Mouse (Mus musculus) splenic B cell, adult 2 months (primary cell): ENCODE data around the gene Gm49450.
"Not testable (repeated sequence)": the region's sequence is repeated elsewhere in the genome, so short reads cannot be mapped to it uniquely, and the experiment has no call there.

Experiments used
- DNase-seq: peaks from one replicate; pipeline ENCODE4 v3.0.0-alpha.2; 2011; ENCODE audit warnings: low read depth, low spot score
- H3K27me3 ChIP-seq: 2 replicates; pipeline ENCODE4 v1.6.1; 2012; ENCODE audit warnings: mild to moderate bottlenecking, low read length, moderate library complexity, mixed read lengths; ENCODE audit not compliant: control insufficient read depth, poor library complexity, insufficient read depth, severe bottlenecking
- H3K36me3 ChIP-seq: 2 replicates; pipeline ENCODE4 v1.6.1; 2012; ENCODE audit warnings: mild to moderate bottlenecking, low read length, moderate library complexity, mixed read lengths; ENCODE audit not compliant: control insufficient read depth, poor library complexity, insufficient read depth, severe bottlenecking

Gene Gm49450

DNA sequence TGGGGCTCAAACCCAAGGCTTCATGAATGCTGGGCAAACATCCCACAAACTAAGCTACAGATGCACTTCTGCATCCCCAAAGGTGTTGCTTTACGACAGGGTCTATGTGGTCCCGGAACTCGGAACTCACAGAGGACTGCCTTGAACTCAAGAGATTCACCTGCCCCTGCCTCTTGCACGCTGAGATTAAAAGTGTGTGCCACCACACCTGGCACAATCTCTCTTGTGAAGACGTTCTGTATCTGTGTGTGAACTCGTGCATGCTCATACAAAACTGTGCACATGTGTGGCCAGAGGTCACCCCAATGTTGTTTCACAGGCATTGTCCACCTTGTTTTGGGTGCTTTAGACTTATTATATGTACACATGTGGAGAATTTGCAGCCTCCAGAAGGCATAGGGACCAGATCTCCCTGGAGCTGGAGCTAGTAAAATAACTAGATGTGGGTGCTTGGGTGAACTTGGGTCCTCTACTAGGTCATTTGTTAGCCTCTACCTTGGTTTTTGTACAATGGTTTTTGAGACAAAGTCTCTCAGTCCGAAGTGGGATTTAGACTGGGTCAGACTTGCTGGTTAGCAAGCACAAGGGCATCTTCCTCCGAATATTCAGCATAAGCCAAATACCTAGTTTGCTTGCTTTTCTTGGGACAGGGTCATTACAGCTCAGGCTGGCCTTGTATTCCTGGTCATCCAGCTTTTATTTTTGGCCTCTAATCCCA lies 23.2 kb downstream of the Gm49450 start:
- H3K27me3 ChIP-seq, result peaks cover 2% of the 10 kb centered on the region
- no peak for DNase-seq
- H3K36me3 ChIP-seq, result 0 out of 2 replicates have a peak, but pooled peaks cover 4% of the 10 kb centered on the region

DNA sequence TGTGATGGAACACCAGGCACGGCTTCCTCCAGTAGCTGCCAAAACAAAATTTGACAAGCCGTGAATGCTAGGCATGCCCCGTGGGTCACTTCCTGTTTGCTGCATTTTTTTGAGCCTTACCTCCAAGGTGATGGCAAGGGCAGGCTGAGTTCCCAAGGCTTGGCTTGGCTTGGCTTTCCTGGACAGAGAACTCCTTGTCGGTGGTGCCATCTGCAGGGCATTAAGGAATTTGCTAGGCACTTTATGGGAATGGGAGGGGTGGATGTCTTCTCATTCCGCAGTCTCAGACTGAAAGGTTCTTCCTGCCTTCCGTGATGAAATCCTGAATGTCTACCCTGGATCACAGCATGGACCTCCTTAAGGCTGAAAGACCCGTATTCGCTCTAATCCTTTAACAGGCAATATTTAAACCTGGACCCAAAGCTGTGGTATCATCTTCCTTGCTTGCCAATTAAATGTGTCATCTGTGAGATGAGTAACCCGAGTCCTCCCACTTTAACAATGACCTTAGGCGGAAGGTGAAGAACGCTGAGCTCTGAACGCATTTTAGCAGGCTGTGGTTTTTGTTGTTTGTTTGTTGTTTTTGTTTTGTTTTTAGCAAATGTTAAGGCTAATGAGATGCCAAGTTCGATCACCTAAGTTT lies 24.6 kb downstream of the Gm49450 start:
- DNase-seq, result peak; percentile 52
- Histone ChIP-seq H3K27me3 (peaks cover 2% of the 10 kb centered on the region), H3K36me3 (0 out of 2 replicates have a peak, but pooled peaks cover 4% of the 10 kb centered on the region)

GRCm38 (mm10) chr15:98927566-98927965 lies 25.8 kb downstream of the Gm49450 start:
- peaks cover 2% of the 10 kb centered on the region; the same call in 1 of the 2 replicates for H3K36me3 ChIP-seq
- peak; percentile 39 for DNase-seq
- H3K27me3 ChIP-seq, result no peaks in the 10 kb centered on the region; the same call in 1 of the 2 replicates

DNA sequence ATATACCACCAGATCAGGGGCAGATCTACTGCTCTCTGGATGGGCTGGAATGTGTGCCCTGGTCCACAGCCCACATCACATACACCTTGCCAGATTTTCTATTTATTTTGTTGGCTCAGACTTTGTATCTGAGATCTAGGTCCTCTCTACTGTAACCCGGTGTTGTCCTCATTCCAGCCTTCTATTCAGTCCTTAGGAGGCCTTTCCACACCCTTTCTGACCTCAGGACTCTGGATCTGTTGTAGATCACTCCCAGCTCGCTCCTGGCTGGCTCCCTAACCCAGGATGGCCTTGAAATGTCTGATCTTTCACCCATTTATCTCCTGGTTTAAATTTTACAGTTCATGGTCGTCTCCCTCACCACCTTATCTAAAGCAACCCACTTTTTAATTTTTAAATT lies 28.7 kb downstream of the Gm49450 start:
- Histone ChIP-seq H3K36me3 (no peaks in the 10 kb centered on the region; the same call in 1 of the 2 replicates), H3K27me3 (no peaks in the 10 kb centered on the region; the same call in 1 of the 2 replicates)
- no peak for DNase-seq

DNA sequence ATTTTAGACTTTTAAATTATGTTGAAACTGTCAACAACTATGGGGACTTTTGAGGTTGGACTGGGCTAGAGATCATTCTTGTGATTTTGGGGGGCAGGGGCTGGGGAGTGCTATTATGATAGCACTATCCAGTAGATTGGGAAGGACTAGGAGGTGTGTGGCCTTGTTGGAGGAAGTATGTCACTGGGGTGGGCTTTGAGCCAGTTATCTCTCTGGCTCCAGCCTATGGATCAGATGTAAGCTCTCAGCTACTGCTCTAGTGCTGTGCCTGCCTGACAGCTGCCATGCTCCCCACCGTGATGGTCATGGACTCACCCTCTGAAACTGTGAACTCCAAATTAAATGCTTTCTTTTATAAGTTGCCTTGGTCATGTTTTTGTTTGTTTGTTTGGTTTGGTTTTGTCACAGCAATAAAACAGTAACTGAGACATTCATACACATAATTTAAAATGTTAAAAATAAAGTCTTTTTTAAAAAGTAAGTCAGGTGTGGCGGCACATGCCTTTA lies 30.3 kb downstream of the Gm49450 start:
- no peaks in the 10 kb centered on the region; the same call in 1 of the 2 replicates for H3K36me3 ChIP-seq
- no peak for DNase-seq
- H3K27me3 ChIP-seq, result no peaks in the 10 kb centered on the region

DNA sequence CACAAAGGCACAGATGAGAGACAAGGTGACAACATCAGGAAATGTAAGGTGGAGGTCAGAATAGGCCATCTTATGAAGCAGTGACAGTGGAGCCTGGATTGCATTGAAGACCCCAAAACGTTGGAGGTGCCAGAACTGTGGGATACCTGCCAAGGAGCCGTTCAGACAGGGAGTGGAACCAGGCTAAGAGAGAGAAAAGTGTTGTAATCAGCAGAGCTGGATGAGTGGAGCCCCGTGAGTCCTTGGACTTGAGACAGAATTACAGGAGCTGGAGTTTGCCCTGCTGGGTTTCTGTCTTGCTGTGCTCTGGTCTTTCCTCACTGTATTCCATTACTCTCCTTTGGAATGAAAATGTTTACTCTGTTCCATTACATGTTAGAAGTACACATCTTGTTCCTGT lies 30.8 kb downstream of the Gm49450 start:
- Histone ChIP-seq H3K27me3 (no peaks in the 10 kb centered on the region), H3K36me3 (no peaks in the 10 kb centered on the region; the same call in 1 of the 2 replicates)
- DNase-seq, result no peak

DNA sequence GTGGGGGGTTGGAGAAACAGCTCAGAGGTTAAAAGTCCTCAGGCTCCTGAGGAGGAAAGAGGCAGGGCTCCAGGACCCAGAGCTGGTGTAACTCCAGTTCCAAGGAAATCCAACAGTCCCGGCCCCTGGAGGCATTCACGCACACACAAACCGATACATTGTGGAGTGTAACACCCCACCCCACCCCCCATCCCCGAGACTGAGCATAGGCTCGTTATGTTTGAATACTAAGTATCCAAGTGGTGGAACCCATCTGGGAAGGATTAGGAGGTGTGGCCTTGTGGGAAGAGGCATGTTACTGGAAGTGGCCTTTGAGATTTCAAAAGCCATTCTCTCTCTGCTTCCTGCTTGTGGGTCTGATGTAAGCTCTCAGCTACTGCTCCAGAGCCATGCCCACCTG lies 31.8 kb downstream of the Gm49450 start:
- H3K27me3 ChIP-seq, result no peaks in the 10 kb centered on the region
- DNase-seq, result no peak
- H3K36me3 ChIP-seq, result no peaks in the 10 kb centered on the region; the same call in 1 of the 2 replicates

DNA sequence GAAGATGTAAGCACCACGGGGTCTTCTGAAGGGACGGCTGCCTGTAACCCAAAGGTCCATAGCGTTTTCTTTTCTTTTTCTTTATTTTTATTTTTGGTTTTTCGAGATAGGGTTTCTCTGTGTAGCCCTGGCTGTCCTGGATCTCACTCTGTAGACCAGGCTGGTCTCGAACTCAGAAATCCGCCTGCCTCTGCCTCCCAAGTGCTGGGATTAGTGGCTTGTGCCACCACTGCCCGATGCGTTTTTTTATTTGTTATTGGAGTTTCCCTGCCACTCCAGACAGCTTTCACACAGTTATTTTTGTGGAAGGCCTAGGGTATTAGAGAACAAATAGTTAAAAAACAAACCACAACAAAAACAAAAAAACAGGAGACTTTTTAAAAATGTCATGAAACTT lies 34.9 kb downstream of the Gm49450 start:
- not testable (repeated sequence) for DNase-seq, H3K36me3 ChIP-seq, H3K27me3 ChIP-seq

DNA sequence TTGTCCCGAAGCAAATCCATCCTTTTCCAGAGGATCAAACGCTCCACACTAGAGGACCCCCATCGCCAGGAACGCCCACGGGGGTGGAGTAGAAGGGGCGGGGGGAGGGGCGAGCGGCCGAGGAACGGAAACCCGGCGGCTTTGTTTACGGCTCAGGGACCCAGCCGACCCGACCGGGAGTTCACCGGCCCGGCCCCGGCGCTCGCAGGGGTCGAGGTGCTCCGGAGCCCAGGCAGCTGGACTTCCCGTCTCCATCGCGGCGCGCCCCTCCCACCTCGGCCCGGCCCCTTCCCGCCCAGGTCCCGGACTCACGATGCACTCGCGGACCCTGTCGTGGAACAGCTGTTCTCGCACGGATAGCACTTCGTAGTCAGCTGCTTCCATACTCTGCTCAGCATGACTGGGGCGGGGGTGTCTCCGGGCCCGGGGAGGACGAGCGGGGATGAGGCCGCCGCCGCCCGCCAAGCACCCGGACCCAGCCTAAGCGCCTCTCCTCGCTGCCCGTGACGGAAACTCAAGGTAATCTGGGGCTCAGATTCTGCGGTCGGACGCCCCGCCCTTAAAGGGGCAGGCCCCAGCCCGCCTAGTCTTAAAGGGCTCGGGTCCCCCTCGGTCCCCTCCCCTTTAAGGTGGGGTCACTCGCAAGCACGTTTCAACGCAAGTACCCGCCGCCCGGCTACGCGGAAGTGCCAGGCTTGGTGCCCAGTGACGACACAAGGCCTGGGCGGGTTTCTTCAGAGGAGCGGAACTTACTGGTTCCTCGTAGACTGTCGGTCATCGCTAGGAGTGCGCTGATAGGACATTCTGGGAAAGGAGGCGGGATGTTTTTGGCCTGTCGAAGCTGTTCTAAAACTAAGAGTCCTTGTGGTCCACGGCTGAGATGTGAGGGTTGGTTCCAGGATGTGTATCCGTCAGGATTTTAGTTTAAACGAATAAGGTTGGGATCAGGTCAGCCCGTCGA lies 35.5 kb downstream of the Gm49450 start, which contains the start of gene Lmbr1l:
Gene Lmbr1l, minus strand, starts transcription at position 694 of the 961 bp plus-strand sequence.
- Histone ChIP-seq H3K27me3 (no peaks in the 10 kb centered on the region), H3K36me3 (peaks cover 1% of the 10 kb centered on the region)
- peak; percentile 99 for DNase-seq

GRCm38 (mm10) chr15:98917091-98917490 lies 36.3 kb downstream of the Gm49450 start:
- peak; percentile 20 for DNase-seq
- Histone ChIP-seq H3K36me3 (peaks cover 1% of the 10 kb centered on the region), H3K27me3 (no peaks in the 10 kb centered on the region)

- Histone ChIP-seq H3K36me3 (peaks cover 3% of the 10 kb centered on the region), H3K27me3 (no peaks in the 10 kb centered on the region)
- no peak for DNase-seq
These were observed 37.3 kb downstream of the Gm49450 start for GRCm38 (mm10) chr15:98916016-98916415.

DNA sequence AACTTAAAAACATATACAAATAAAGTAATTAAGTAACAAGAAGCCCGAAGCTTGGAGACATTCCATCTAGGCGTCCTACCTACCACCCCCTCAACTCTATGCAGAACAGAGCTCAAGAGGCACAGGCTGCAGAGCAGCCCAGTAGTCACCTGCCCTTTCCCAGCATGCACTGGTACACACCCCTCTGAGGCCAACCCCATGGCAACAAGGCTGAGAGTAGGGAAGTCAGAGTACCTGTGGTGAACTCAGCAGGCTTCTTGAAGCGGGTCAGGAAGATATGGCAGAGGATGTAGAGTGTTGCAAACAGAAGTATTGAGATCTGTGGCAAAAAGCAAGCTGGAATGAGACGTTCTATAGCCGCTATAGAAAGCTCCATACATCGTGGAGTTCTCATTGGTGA lies 38.4 kb downstream of the Gm49450 start:
- Histone ChIP-seq H3K27me3 (no peaks in the 10 kb centered on the region), H3K36me3 (peaks cover 5% of the 10 kb centered on the region)
- peak; percentile 25 for DNase-seq

- H3K27me3 ChIP-seq, result no peaks in the 10 kb centered on the region; the same call in 1 of the 2 replicates
- H3K36me3 ChIP-seq, result peaks cover 6% of the 10 kb centered on the region
- DNase-seq, result peak; percentile 65
These were observed 48.7 kb downstream of the Gm49450 start for GRCm38 (mm10) chr15:98904692-98905091.

GRCm38 (mm10) chr15:98902600-98902999 lies 50.8 kb downstream of the Gm49450 start:
- H3K36me3 ChIP-seq, result peaks cover 4% of the 10 kb centered on the region
- DNase-seq, result no peak
- no peaks in the 10 kb centered on the region; the same call in 1 of the 2 replicates for H3K27me3 ChIP-seq
